Mouse (Mus musculus): ENCODE measurements around the gene Dcn. TPM values are rescaled to one million over a fixed set of nuclear protein-coding genes. Genes with fewer than 3 reads are reported as not detected.

Gene Dcn
- polyA plus RNA-seq, 1 experiment from 2014 or later = 374 TPM

DNA sequence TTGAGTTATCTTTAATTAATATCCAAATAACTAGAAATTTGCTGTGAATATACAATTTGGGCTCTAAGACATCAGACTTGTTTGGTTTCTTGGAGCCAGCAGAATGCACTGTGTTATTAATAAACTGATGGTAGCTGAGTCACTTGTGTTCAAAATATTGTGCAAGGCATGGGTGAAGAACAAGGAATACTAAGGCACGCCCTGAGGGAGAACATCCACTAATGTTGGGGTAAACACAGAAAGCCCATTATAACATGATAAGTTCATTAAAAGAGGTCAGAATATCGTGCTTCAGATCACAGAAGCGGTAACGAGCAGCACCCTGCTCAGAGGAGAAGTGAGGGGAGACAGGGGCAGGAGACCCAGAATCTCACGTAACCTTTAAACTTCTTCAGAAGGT is 2.7 kb downstream of the Dcn start:
- H3K9ac ChIP-seq = no peak overlapping the region
- no peak overlapping the region for H3K27ac ChIP-seq
- no peaks in the 10 kb centered on the region for H3K27me3 ChIP-seq
- no peaks in the 10 kb centered on the region for H3K9me3 ChIP-seq (replicated peaks)
- WGBS = 88% methylated on average over 5 of the region's 5 CpGs
- no peak for ATAC-seq (replicated peaks; ENCODE audit: insufficient number of reproducible peaks, insufficient read depth, low FRiP score, low read depth)
- peak overlapping the region; percentile 1; the same call in 1 of the 2 replicates for H3K4me2 ChIP-seq
- H3K4me1 ChIP-seq (replicated peaks) = peaks cover 2% of the 10 kb centered on the region; the same call in 1 of the 2 replicates
- no peaks in the 10 kb centered on the region for H3K36me3 ChIP-seq
- no peak overlapping the region for H3K4me3 ChIP-seq

DNA sequence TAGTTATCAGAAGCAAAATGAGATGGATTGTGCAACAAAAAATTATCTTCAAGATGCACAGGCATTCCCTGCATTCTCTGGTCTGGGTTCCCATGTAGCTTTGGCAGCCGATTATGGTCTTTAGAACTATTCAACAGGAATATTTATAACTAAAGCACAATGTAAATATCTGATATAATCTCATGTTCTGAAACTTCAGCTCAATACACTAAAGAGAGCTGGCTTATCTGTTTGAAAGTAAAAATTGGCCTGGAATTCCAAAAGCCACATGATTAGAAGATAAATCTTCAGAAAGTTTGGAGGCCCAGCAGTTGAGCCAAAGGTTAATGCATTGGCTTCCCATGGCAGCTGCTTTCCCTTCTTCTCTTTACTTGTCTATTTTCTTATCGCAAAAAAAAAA is 4.6 kb downstream of the Dcn start:
- Histone ChIP-seq H3K4me3 (no peak overlapping the region), H3K9ac (no peak overlapping the region), H3K9me3 (replicated peaks) (no peaks in the 10 kb centered on the region), H3K27me3 (no peaks in the 10 kb centered on the region), H3K27ac (no peak overlapping the region), H3K36me3 (no peaks in the 10 kb centered on the region), H3K4me1 (replicated peaks) (peaks cover 2% of the 10 kb centered on the region; the same call in 1 of the 2 replicates), H3K4me2 (no peak overlapping the region)
- 42% methylated on average over 2 of the region's 2 CpGs for WGBS
- no peak for ATAC-seq (replicated peaks; ENCODE audit: insufficient number of reproducible peaks, insufficient read depth, low FRiP score, low read depth)

DNA sequence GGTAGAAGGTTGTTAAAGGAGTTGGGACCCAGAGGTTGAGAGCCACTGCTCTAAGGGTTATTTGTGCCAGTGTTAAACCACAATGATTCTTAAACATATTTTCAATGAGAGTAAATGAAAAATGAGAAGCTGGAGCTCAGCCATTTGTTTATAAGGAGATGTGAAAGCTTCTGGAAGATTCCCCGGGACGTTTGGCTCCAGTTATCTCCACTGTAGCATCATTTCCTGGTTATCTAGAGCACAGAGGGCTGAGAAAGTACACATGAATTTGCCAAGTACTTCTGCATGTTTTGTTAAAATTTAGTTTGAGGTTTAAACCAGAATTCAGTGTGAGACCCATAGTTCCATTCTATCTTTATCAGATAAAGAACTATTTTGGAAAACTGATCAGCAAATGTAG is 5.7 kb downstream of the Dcn start:
- no peaks in the 10 kb centered on the region for H3K4me1 ChIP-seq (replicated peaks)
- ATAC-seq (replicated peaks; ENCODE audit: insufficient number of reproducible peaks, insufficient read depth, low FRiP score, low read depth) = no peak
- 33% methylated on average over 2 of the region's 2 CpGs for WGBS
- H3K9me3 ChIP-seq (replicated peaks) = no peaks in the 10 kb centered on the region
- 0 out of 2 replicates have a peak, but pooled peaks cover 5% of the 10 kb centered on the region for H3K36me3 ChIP-seq
- H3K9ac ChIP-seq = no peak overlapping the region
- H3K27ac ChIP-seq = no peak overlapping the region
- no peaks in the 10 kb centered on the region for H3K27me3 ChIP-seq
- H3K4me2 ChIP-seq = no peak overlapping the region
- H3K4me3 ChIP-seq = no peak overlapping the region

DNA sequence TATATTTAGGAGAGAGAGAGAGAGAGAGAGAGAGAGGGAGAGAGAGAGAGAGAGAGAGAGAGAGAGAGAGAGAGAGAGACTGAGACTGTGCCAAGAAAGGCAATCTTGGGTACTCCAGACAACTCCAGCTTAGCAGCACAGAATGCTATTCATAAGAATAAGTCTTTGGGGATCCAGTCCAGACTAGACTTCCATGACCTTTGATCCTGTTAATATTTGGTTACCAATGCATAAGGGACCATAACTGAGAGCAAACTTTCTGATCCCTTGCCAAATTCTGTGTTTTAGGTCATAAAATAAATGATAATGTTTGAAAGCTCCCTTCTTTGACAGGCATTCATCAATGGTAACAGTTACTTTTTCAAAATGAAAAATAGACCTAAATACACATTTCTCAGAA is 6.7 kb downstream of the Dcn start:
- Histone ChIP-seq H3K9ac (no peak overlapping the region), H3K36me3 (0 out of 2 replicates have a peak, but pooled peaks cover 8% of the 10 kb centered on the region), H3K4me2 (no peak overlapping the region), H3K4me1 (replicated peaks) (no peaks in the 10 kb centered on the region), H3K27ac (no peak overlapping the region), H3K9me3 (replicated peaks) (no peaks in the 10 kb centered on the region), H3K27me3 (no peaks in the 10 kb centered on the region), H3K4me3 (no peak overlapping the region)
- ATAC-seq (replicated peaks; ENCODE audit: insufficient number of reproducible peaks, insufficient read depth, low FRiP score, low read depth) = no peak

- ATAC-seq (replicated peaks; ENCODE audit: insufficient number of reproducible peaks, insufficient read depth, low FRiP score, low read depth) = no peak
- Histone ChIP-seq H3K4me1 (replicated peaks) (no peaks in the 10 kb centered on the region), H3K36me3 (0 out of 2 replicates have a peak, but pooled peaks cover 8% of the 10 kb centered on the region), H3K27me3 (no peaks in the 10 kb centered on the region), H3K9ac (no peak overlapping the region), H3K4me3 (no peak overlapping the region), H3K27ac (no peak overlapping the region), H3K4me2 (no peak overlapping the region), H3K9me3 (replicated peaks) (no peaks in the 10 kb centered on the region)
- WGBS = 86% methylated on average over 6 of the region's 6 CpGs
These were observed 8.0 kb downstream of the Dcn start for GRCm38 (mm10) chr10:97487269-97487989.

DNA sequence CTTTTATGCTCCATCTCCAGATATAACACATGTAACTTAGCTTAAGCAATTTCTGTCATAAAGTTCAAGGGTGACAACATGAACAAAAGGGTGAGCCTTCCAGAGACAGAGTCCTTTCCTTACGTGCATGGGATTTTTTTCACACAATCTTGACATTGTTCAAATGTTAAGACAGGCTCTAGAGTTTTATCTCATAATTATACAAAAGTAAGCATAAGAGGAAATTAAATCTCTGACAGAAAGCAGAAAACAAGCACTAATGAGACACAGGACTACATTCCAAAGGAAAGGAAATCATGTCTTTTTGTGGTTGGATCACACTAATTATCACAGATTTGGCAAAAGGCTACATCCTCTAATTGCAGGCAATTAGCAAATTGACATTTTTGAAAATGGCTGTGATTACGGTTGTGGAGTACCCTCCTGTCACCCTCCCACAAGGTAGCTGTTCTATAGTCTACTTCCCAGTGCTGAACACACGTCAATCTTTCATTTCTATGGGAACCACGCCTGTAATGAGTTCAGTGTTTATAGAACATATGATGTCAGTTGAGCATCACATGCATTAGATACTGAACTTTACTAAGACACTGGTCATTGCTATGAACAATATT is 13.1 kb downstream of the Dcn start:
- Histone ChIP-seq H3K27me3 (no peaks in the 10 kb centered on the region), H3K4me3 (no peak overlapping the region), H3K27ac (no peak overlapping the region), H3K9ac (no peak overlapping the region), H3K36me3 (0 out of 2 replicates have a peak, but pooled peaks cover 8% of the 10 kb centered on the region), H3K9me3 (replicated peaks) (no peaks in the 10 kb centered on the region), H3K4me2 (no peak overlapping the region), H3K4me1 (replicated peaks) (no peaks in the 10 kb centered on the region)
- whole genome bisulfite sequencing = 74% methylated on average over 4 of the region's 4 CpGs
- no peak for ATAC-seq (replicated peaks; ENCODE audit: insufficient number of reproducible peaks, insufficient read depth, low FRiP score, low read depth)

DNA sequence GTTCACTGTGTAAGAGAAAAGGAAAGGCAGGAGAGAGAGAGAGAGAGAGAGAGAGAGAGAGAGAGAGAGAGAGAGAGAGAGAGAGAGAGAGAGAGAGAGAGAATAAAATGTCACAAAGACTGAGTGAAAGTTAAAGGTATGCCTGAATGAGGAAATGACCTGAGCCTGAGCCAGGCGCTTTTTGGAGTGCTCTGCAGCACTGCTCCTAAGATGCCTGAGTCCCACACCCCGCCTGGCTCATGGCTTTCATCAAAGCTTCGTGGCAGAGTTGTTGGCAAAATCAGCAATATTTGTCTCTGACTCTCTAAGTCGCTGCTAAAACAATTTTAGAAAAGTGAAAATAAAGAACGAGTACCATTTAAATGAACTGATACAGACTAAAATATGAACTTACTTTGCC is 18.2 kb downstream of the Dcn start:
- Histone ChIP-seq H3K27me3 (no peaks in the 10 kb centered on the region), H3K36me3 (no peaks in the 10 kb centered on the region), H3K9ac (no peak overlapping the region), H3K4me3 (no peak overlapping the region), H3K4me2 (no peak overlapping the region), H3K9me3 (replicated peaks) (no peaks in the 10 kb centered on the region), H3K4me1 (replicated peaks) (no peaks in the 10 kb centered on the region), H3K27ac (no peak overlapping the region)
- WGBS = 51% methylated on average over 5 of the region's 5 CpGs
- ATAC-seq (replicated peaks; ENCODE audit: insufficient number of reproducible peaks, insufficient read depth, low FRiP score, low read depth) = no peak

- H3K9ac ChIP-seq = no peak overlapping the region
- no peak for ATAC-seq (replicated peaks; ENCODE audit: insufficient number of reproducible peaks, insufficient read depth, low FRiP score, low read depth)
- no peaks in the 10 kb centered on the region for H3K36me3 ChIP-seq
- no peaks in the 10 kb centered on the region for H3K27me3 ChIP-seq
- no peaks in the 10 kb centered on the region for H3K9me3 ChIP-seq (replicated peaks)
- no peaks in the 10 kb centered on the region for H3K4me1 ChIP-seq (replicated peaks)
- no peak overlapping the region for H3K4me3 ChIP-seq
- WGBS = 57% methylated on average over 3 of the region's 3 CpGs
- no peak overlapping the region for H3K27ac ChIP-seq
- no peak overlapping the region for H3K4me2 ChIP-seq
These were observed 44.0 kb downstream of the Dcn start for GRCm38 (mm10) chr10:97523366-97523765.

DNA sequence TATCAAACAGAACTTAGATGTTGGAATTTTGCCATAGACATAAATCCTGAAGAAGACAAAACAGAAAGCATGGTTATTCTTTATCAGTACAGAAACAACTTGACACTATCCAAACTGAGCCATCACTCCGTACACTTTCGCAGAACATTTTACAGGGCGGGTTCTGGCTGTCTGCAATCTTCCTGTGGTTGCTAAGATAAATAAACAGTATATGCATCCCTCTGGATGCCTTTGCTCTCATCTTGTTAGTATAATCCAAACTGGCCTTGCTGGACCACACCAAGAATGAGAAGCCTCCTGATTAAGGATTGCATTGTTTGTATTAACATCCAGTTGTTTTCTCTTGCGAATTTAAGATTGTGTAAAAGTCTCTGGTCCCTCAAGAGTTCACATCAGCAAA is 56.3 kb downstream of the Dcn start:
- Histone ChIP-seq H3K9ac (no peak overlapping the region), H3K36me3 (no peaks in the 10 kb centered on the region), H3K9me3 (replicated peaks) (no peaks in the 10 kb centered on the region), H3K4me1 (replicated peaks) (no peaks in the 10 kb centered on the region), H3K4me3 (no peak overlapping the region), H3K4me2 (no peak overlapping the region), H3K27ac (no peak overlapping the region; the same call in 1 of the 2 replicates), H3K27me3 (no peaks in the 10 kb centered on the region)
- no peak for ATAC-seq (replicated peaks; ENCODE audit: insufficient number of reproducible peaks, insufficient read depth, low FRiP score, low read depth)
- WGBS = 47% methylated on average over 4 of the region's 4 CpGs

DNA sequence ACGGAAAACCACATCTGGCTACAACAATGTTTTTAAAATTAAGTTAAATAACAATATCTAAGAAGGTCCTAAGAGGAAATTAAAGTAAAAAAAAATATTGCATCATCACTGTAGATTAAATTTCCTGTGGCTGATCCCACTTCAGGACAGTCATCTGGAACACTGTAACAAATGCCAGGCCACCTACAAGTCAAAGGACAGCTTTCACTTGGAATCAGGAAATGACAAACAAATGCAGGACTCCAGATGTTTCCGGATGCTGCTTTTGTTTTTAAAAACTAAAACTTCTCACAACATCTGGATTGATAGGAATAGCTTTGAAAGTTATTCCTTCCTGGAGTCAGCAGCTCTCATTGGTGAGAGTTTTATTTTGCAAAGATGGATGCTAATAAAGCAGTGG is 57.5 kb downstream of the Dcn start:
- Histone ChIP-seq H3K4me2 (no peak overlapping the region), H3K9ac (no peak overlapping the region), H3K27me3 (no peaks in the 10 kb centered on the region), H3K4me3 (no peak overlapping the region), H3K27ac (no peak overlapping the region), H3K36me3 (no peaks in the 10 kb centered on the region), H3K4me1 (replicated peaks) (no peaks in the 10 kb centered on the region), H3K9me3 (replicated peaks) (no peaks in the 10 kb centered on the region)
- 44% methylated on average over 2 of the region's 2 CpGs for WGBS
- no peak for ATAC-seq (replicated peaks; ENCODE audit: insufficient number of reproducible peaks, insufficient read depth, low FRiP score, low read depth)

GRCm38 (mm10) chr10:97538202-97538601 is 58.8 kb downstream of the Dcn start:
- Histone ChIP-seq H3K36me3 (no peaks in the 10 kb centered on the region), H3K4me3 (no peak overlapping the region), H3K4me1 (replicated peaks) (no peaks in the 10 kb centered on the region), H3K9me3 (replicated peaks) (no peaks in the 10 kb centered on the region), H3K4me2 (no peak overlapping the region), H3K27me3 (no peaks in the 10 kb centered on the region), H3K9ac (no peak overlapping the region), H3K27ac (no peak overlapping the region)
- ATAC-seq (replicated peaks; ENCODE audit: insufficient number of reproducible peaks, insufficient read depth, low FRiP score, low read depth) = no peak
- WGBS = 81% methylated on average over 4 of the region's 4 CpGs

GRCm38 (mm10) chr10:97547740-97548139 is 68.3 kb downstream of the Dcn start:
- no peak for ATAC-seq (replicated peaks; ENCODE audit: insufficient number of reproducible peaks, insufficient read depth, low FRiP score, low read depth)
- H3K27me3 ChIP-seq = no peaks in the 10 kb centered on the region
- 38% methylated on average over 1 of the region's 1 CpGs for WGBS

More at GRCm38 (mm10) chr10:97547740-97548139, 68.3 kb downstream of the Dcn start:
- no peaks in the 10 kb centered on the region for H3K36me3 ChIP-seq
- no peaks in the 10 kb centered on the region for H3K4me1 ChIP-seq (replicated peaks)
- H3K9ac ChIP-seq = no peak overlapping the region
- no peak overlapping the region for H3K4me2 ChIP-seq
- H3K9me3 ChIP-seq (replicated peaks) = no peaks in the 10 kb centered on the region
- H3K4me3 ChIP-seq = no peak overlapping the region
- no peak overlapping the region for H3K27ac ChIP-seq
